8 mouse cellular contexts compared by ENCODE assay signal in genomic region chr6:50601620-50602019, GRCm38 (mm10). TPM values are rescaled to one million over a fixed set of nuclear protein-coding genes. Genes with fewer than 3 reads are reported as not detected.
DNase-seq lines count a peak whose midpoint lies in the region; ATAC-seq lines count a peak whose summit lies in the region.

No protein-coding gene starts in this region.

- intact Hi-C loops in left cerebral cortex, postnatal 4 days (cut with DNase I) = no loop called here

- ATAC-seq in megakaryocyte progenitor cell, adult 5-6 weeks (replicated peaks; ENCODE audit: poor library complexity) = peak; percentile 61

- DNase-seq in cerebellum, adult 18-20 months = peak; percentile 38
- DNase-seq in cerebellum, adult 11-12 months = no peak
- peak; percentile 31 for DNase-seq in left cerebral cortex, postnatal 4 days
- no peak for DNase-seq in left cerebral cortex, adult 9 months (ENCODE audit: low spot score in 2 of 2)
- peak; percentile 65 for DNase-seq in embryo, embryonic 11 days
- peak; percentile 12 to 21 for DNase-seq in thymus, adult 18-20 months
- DNase-seq in urinary bladder, postnatal 10 days (ENCODE audit: low spot score) = no peak

RNA-seq across cellular contexts. Expression of gene 4921507P07Rik, which starts 5.2 kb away (rescaled TPM):
- 1 to 10 TPM; 1.4 TPM for total RNA-seq in left cerebral cortex, postnatal 4 days (2021)
- total RNA-seq in megakaryocyte progenitor cell, adult 5-6 weeks (2015) = 4.7 and 5.5 TPM in 2 replicates
- 0.87 and 1.4 TPM in 2 replicates for total RNA-seq in megakaryocyte progenitor cell, adult 5-6 weeks (2017)

RNA-seq across cellular contexts. Expression of gene Cycs, which starts 35.3 kb away (rescaled TPM):
- total RNA-seq in left cerebral cortex, postnatal 4 days (2021) = 10 to 100 TPM; 32.3 to 35.4 TPM
- total RNA-seq in megakaryocyte progenitor cell, adult 5-6 weeks (2015) = 111 and 140 TPM in 2 replicates
- 135 and 142 TPM in 2 replicates for total RNA-seq in megakaryocyte progenitor cell, adult 5-6 weeks (2017)

RNA-seq across cellular contexts. Expression of gene Npvf, which starts 52.6 kb away (rescaled TPM):
- not detected for total RNA-seq in left cerebral cortex, postnatal 4 days (2021)
- total RNA-seq in megakaryocyte progenitor cell, adult 5-6 weeks (2015) = not detected in 2 replicates
- not detected in 2 replicates for total RNA-seq in megakaryocyte progenitor cell, adult 5-6 weeks (2017)

Comparison
In these comparisons a context has a peak if more than half of its experiments do, and no peak if none do; other contexts are left out.
1. DNase-seq: peak in cerebellum, adult 18-20 months (2 of 2), left cerebral cortex, postnatal 4 days (single experiment), embryo, embryonic 11 days (single experiment) and thymus, adult 18-20 months (2 of 2); none in cerebellum, adult 11-12 months (single experiment), left cerebral cortex, adult 9 months (0 of 2) and urinary bladder, postnatal 10 days (single experiment).